Mouse (Mus musculus) lung, postnatal 10 days (tissue): ENCODE data around the gene Tfap2e.

Experiments
- DNase-seq: peaks from one replicate; pipeline ENCODE4 v3.0.0; 2021

Tfap2e gene

GRCm38 (mm10) chr4:126736001-126736414 lies at the start of gene Tfap2e:
Gene Tfap2e, minus strand, starts transcription at chr4:126736240.
- DNase-seq: peak; percentile 65

- no peak for DNase-seq
These were observed 47.0 kb upstream of the Tfap2e start for GRCm38 (mm10) chr4:126782996-126783395.

- DNase-seq: no peak
These were observed 46.5 kb upstream of the Tfap2e start for GRCm38 (mm10) chr4:126782512-126782911.

- DNase-seq: no peak
These were observed 45.8 kb upstream of the Tfap2e start for GRCm38 (mm10) chr4:126781871-126782270.

DNA sequence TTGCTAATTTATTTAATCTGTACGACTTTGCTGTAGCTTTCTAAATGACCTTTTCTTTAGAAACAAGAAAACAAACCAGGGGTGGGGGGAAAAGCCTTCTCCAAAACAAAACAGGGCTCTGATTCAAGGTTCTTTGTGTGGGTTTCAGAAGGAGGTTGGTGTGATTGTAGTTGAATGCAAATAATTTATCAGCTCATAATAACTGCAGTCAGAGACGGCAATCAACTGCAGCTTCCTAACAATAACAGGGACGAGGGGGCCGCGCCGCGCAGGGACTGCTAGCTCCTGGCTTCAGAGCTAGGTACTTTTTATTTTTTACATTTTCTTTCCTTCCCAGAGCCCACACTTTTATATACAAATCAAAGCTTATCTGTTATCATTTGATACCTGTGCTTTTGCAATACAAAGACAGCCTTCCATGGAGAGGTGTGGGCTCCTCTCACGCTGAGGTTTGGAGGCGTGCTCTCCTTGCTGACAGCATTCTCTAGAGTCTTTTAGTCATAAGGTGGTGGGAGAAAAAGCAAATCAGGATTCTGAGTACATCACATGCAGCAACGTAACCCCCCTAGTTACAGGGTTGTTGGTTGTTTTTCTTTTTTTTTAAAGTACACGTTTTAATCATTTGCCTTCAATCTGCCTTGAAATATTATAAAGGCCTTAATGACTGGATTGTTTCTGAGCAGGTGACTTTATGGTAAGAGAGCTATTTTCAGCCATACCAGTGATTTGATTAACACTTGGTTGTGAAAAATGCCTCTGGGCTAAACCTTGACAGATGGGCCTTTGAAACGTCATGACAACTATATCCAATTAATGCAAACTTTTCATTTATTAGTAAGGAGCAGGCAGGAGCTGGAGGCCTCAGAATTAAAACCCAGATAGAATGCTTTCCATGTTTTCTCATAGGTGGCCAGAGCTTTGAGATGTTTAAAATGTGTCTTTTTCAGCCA lies 44.1 kb upstream of the Tfap2e start:
- DNase-seq: no peak

DNA sequence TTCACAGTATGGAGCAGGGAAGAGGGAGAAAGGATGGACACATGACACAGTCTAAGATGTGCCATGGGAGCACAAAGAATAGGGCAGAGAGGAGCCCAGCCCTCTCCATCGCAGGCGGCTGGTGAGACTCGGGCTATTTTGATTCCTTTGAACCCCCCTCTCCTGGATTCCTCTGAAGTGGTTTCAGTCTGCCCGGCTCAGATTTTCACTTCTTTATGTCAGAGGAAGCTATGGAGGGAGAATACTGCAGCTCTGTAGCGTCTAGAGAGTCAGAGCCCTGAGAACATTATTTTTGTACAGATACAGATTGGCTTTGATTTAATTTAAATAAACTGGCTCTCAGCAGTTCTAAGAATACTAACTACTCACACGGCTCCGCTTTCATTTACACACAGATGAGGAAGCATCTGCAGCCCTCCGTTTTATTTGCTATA lies 43.1 kb upstream of the Tfap2e start:
- no peak for DNase-seq

DNA sequence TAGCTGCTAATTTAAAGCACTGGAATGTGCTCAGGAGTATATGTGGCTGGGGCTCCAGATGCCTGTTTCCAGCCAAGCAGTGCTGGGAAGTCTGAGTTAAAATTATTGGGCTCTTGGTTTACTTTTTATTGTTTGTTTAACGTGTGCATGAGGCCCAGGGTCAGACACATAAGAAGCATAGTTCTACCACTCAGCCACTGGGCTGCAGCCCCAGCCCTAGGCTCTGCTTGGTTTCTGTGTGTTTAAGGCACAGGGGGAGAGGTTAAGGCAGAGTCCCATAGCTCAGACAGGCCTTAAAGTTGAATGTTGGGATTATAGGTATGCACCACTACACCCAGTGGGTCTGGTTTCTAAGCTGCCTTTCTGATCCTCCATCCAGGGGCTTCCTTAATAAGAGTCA lies 39.1 kb upstream of the Tfap2e start:
- no peak for DNase-seq

DNA sequence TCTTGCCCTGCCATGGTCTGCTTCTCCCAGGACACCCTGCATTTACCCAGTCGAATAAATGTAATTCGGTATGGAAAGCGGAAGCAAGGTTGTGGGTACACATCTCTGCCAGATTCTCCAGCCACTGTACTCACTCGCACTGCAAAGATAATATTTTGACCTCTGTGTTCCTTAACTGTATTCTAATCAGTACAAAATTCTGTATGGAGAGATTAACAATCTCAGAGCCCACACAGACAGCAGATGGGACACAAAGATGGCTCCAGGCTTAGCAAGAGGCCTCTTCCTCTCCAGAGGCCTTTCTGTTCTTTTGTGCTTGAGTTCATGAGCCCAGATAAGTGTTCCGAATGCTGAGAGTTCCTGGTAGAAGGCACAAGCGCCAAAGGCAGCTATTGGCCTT lies 37.8 kb upstream of the Tfap2e start:
- DNase-seq: no peak

DNA sequence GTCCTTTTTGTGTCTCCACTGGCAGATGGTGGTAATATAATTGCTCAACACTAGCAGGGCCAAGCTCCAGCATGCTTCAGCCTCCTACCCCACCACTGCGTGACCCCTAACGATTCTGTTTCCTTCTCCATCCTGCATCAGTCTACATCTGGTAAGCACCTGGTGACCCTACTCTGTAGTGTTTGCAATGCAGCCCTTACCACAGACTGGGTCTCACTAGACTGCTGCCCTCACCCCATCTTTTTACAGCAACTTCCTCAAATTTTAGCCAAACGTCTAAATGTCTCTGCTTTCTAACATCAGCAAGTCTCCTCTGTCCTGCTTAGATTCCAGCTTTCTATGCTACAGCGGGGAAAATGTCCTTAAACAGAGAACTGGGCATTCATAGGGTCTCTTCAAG lies 34.8 kb upstream of the Tfap2e start:
- no peak for DNase-seq

GRCm38 (mm10) chr4:126769800-126770563 lies 33.9 kb upstream of the Tfap2e start:
- DNase-seq: no peak

- no peak for DNase-seq
These were observed 27.4 kb upstream of the Tfap2e start for GRCm38 (mm10) chr4:126763483-126763882.

GRCm38 (mm10) chr4:126762586-126763359 lies 26.7 kb upstream of the Tfap2e start:
- DNase-seq: no peak

DNA sequence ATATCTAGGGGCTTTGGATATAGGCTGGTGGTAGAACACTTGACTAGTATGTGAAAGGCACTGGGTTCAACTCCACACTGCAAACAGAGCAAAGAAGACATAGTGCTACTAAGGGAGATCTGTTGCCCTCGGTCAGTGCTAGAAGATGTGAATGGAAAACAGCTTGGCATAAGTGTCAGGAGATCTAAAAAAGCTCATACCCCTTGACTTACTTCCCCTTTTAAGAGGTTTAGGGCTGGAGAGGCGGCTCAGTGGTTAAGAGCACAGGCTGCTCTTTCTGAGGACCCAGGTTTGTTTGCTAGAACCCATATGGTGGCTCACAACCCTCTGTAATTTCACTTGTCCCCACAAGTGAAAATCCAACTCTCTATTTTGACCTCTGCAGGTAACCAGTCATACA lies 23.4 kb upstream of the Tfap2e start:
- no peak for DNase-seq

GRCm38 (mm10) chr4:126758299-126758698 lies 22.3 kb upstream of the Tfap2e start:
- no peak for DNase-seq

DNA sequence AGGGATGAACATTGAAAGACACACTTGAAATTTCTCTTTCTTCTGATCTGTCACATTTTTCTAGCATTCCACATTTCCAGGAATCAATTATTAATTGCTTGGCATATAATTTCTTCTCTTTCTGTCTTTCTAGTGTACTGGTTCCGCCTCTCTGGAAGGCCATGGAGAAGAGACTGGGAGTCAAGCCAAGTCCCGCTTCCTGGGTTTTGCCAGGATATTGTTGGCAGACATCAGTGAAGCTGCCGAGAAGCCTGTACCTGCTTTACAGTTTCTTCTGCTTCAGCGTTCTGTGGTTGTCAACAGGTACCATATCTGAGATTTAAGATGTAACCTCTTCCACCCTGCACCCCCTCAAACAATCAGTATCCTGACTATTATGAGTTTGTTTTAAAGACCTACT lies 20.7 kb upstream of the Tfap2e start:
- peak; percentile 42 for DNase-seq

- no peak for DNase-seq
These were observed 18.8 kb upstream of the Tfap2e start for GRCm38 (mm10) chr4:126754736-126755374.

GRCm38 (mm10) chr4:126754231-126754611 lies 18.2 kb upstream of the Tfap2e start:
- DNase-seq: no peak

GRCm38 (mm10) chr4:126753268-126754230 lies 17.5 kb upstream of the Tfap2e start, which contains the start of the genes Ncdn and AU040320:
Gene Ncdn, minus strand, starts transcription at chr4:126753438.
Gene AU040320, plus strand, starts transcription at chr4:126753544.
- DNase-seq: peak; percentile 98

DNA sequence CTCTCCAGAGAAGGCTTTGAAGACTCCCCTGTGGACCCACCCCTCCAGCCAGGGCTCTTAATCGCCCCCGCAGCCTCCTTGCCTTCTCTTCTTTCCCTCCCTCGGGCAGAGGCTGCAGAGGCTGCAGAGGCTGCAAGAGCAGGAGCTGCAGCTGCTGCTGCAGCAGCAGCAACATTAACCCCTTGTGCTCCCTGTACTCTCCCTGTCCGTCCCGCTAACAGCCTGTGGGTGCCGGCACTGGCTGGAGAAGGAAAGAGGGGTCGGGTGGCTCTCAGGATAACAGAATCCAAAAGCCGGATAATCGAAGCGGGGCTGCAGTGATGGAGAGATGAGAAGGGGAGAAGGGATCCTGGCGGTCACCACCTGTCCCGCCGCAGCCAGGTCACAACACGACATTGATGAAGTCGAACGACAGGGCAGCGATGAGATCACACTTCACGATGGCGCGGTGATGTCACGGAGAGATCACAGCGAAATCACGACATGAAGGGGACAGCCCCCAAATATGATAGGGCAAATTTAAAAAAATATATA lies 16.6 kb upstream of the Tfap2e start:
- no peak for DNase-seq

GRCm38 (mm10) chr4:126752024-126752607 lies 16.1 kb upstream of the Tfap2e start:
- no peak for DNase-seq
